Mouse (Mus musculus) embryonic facial prominence, embryonic 14.5 days (tissue): Measurements from ENCODE around the gene Lzts2. TPM values are rescaled to one million over a fixed set of nuclear protein-coding genes. Genes with fewer than 3 reads are reported as not detected.
A peak's percentile ranks its signal among the peaks of the same experiment; 100 is the strongest.

Source experiments
- ATAC-seq: fragments of 200-750 bp; cut with Nextera tagmentation; 2 replicates; pipeline ENCODE4 v1.8.0; 2017; ENCODE audit warnings: low read depth, moderate number of reproducible peaks, moderate TSS enrichment
- DNase-seq: peaks from one replicate; pipeline ENCODE4 v3.0.0-alpha.2; 2015; ENCODE audit warnings: low spot score
- H3K27ac ChIP-seq: fragments of 300-500 bp; sonication (generic); replicated peaks from 2 replicates; pipeline ENCODE4 v1.5.1; 2014; ENCODE audit warnings: low read depth, mild to moderate bottlenecking, low read length, moderate library complexity
- H3K27me3 ChIP-seq: fragments of 300-500 bp; sonication (generic); replicated peaks from 2 replicates; pipeline ENCODE4 v1.6.1; 2014; ENCODE audit warnings: low read length; ENCODE audit not compliant: control insufficient read depth, insufficient read depth
- H3K36me3 ChIP-seq: fragments of 300-500 bp; sonication (generic); 2 replicates; pipeline ENCODE4 v1.6.1; 2014; ENCODE audit warnings: low read length, mixed read lengths; ENCODE audit not compliant: control insufficient read depth, insufficient read depth
- H3K4me1 ChIP-seq: fragments of 300-500 bp; sonication (generic); 2 replicates; pipeline ENCODE4 v1.6.1; 2014; ENCODE audit warnings: antibody characterized with exemption, low read length; ENCODE audit not compliant: control insufficient read depth, insufficient read depth
- H3K4me2 ChIP-seq: fragments of 300-500 bp; sonication (generic); 2 replicates; pipeline ENCODE4 v1.6.1; 2014; ENCODE audit warnings: low read depth, mild to moderate bottlenecking, low read length, moderate library complexity, mixed read lengths
- H3K4me3 ChIP-seq: fragments of 300-500 bp; sonication (generic); 2 replicates; pipeline ENCODE4 v1.5.1; 2014; ENCODE audit warnings: low read depth, mild to moderate bottlenecking, low read length
- H3K9ac ChIP-seq: fragments of 300-500 bp; sonication (generic); 2 replicates; pipeline ENCODE4 v1.6.1; 2014; ENCODE audit warnings: low read depth, mild to moderate bottlenecking, low read length, moderate library complexity, mixed read lengths
- H3K9me3 ChIP-seq: fragments of 300-500 bp; sonication (generic); 2 replicates; pipeline ENCODE4 v1.6.1; 2016; ENCODE audit warnings: low read length; ENCODE audit not compliant: control insufficient read depth
- WGBS: fragments of 180-500 bp; shearing (Covaris S2); extraction: QIAGEN DNeasy Blood & Tissue Kit; methylation state at CpG from one replicate; pipeline ENCODE4 v1.1.7; 2014; 5-methylcytosine and 5-hydroxymethylcytosine counted together
- polyA plus RNA-seq: library from polyadenylated mRNA; unstranded; fragments of >200 nt; fragmentation: Nextera tagmentation; extraction: Ambion mirVana; gene quantifications from 2 replicates; pipeline ENCODE4 v1.2.1, GENCODE M21; 2014

Lzts2 gene
- polyA plus RNA-seq: 51.2 and 56.1 TPM in 2 replicates

GRCm38 (mm10) chr19:45014335-45014971 is at the start of gene Lzts2:
Gene Lzts2, plus strand, starts transcription at chr19:45014414.
- Histone ChIP-seq H3K27me3 (no peaks in the 10 kb centered on the region), H3K9me3 (no peaks in the 10 kb centered on the region), H3K27ac (peak within 1 kb of the TSS; percentile 99), H3K9ac (peak within 1 kb of the TSS; percentile 74), H3K4me3 (peak within 1 kb of the TSS; percentile 63), H3K4me2 (peak within 1 kb of the TSS; percentile 70), H3K4me1 (peaks cover 23% of the 10 kb centered on the region), H3K36me3 (peaks cover 22% of the 10 kb centered on the region)
- 12% methylated on average over 10 of the region's 10 CpGs for WGBS
- ATAC-seq (peak; percentile 9; the same call in 1 of the 2 replicates), DNase-seq (peak; percentile 77)

GRCm38 (mm10) chr19:44965978-44966377 is 48.2 kb upstream of the Lzts2 start:
- Histone ChIP-seq H3K4me1 (no peaks in the 10 kb centered on the region), H3K27me3 (no peaks in the 10 kb centered on the region), H3K9ac (no peak overlapping the region), H3K9me3 (no peaks in the 10 kb centered on the region), H3K27ac (no peak overlapping the region), H3K36me3 (peaks cover 91% of the 10 kb centered on the region), H3K4me2 (no peak overlapping the region), H3K4me3 (no peak overlapping the region)
- DNase-seq: no peak
- no peak for ATAC-seq
- 100% methylated on average over 1 of the region's 1 CpGs for WGBS

DNA sequence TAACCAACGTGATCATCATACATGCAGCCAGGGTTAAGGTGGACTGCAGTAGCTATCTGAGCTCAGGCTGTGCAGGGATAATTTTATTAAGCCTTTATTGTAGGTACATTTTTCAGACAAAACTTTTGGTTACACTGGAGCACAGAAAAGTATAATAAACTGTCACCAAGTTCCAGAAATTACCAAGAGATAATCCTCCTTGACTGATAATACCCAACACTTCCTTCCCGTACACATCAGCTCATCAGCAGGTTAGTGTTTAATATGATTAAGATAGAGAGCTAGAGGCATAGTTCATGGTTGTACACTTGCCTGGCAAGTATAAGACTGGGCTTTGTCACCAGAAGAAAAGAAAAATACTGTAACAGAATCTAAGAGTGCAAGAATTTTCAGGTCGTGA is 45.9 kb upstream of the Lzts2 start:
- H3K4me1 ChIP-seq: no peaks in the 10 kb centered on the region
- no peak for ATAC-seq
- WGBS: 90% methylated on average over 3 of the region's 3 CpGs
- no peak for DNase-seq
- no peak overlapping the region for H3K27ac ChIP-seq
- no peak overlapping the region for H3K4me3 ChIP-seq
- no peak overlapping the region for H3K4me2 ChIP-seq
- H3K36me3 ChIP-seq: peaks cover 92% of the 10 kb centered on the region
- H3K27me3 ChIP-seq: no peaks in the 10 kb centered on the region
- H3K9ac ChIP-seq: no peak overlapping the region
- H3K9me3 ChIP-seq: no peaks in the 10 kb centered on the region

DNA sequence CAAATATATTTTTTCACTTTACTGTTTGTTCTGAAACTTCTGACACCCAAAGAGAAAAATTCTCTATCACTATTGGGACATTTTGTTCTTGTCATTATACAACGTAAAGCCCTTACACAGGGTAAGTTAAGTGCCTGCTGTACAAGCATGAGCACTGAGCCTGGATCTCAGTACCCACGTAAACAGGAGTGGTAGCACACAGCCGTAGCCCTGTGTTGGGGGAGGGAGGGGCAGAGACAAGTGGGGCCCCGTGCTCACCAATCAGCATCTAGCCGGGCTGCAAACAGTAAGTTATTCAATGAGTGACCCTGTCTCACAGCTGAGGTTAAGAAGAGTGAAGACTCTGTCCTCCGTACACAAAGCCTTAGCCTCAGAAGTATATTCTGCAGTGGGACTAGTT is 37.6 kb upstream of the Lzts2 start:
- ATAC-seq: no peak
- 74% methylated on average over 6 of the region's 6 CpGs for WGBS

GRCm38 (mm10) chr19:44977148-44977547 is 37.1 kb upstream of the Lzts2 start:
- peaks cover 97% of the 10 kb centered on the region for H3K36me3 ChIP-seq
- no peaks in the 10 kb centered on the region for H3K4me1 ChIP-seq
- H3K9me3 ChIP-seq: no peaks in the 10 kb centered on the region
- no peak overlapping the region for H3K4me3 ChIP-seq
- H3K4me2 ChIP-seq: no peak overlapping the region
- 83% methylated on average over 6 of the region's 6 CpGs for WGBS
- H3K27me3 ChIP-seq: no peaks in the 10 kb centered on the region
- ATAC-seq (no peak), DNase-seq (no peak)
- H3K27ac ChIP-seq: no peak overlapping the region
- H3K9ac ChIP-seq: no peak overlapping the region

More for the DNA sequence above, 37.6 kb upstream of the Lzts2 start:
- no peak for DNase-seq
- no peak overlapping the region for H3K4me3 ChIP-seq
- no peaks in the 10 kb centered on the region for H3K4me1 ChIP-seq
- no peak overlapping the region for H3K27ac ChIP-seq
- H3K9me3 ChIP-seq: no peaks in the 10 kb centered on the region
- H3K36me3 ChIP-seq: peaks cover 98% of the 10 kb centered on the region
- H3K27me3 ChIP-seq: no peaks in the 10 kb centered on the region
- H3K9ac ChIP-seq: no peak overlapping the region
- no peak overlapping the region for H3K4me2 ChIP-seq

- H3K4me3 ChIP-seq: no peak overlapping the region
- DNase-seq (no peak), ATAC-seq (no peak)
- H3K36me3 ChIP-seq: peaks cover 65% of the 10 kb centered on the region
- WGBS: 79% methylated on average over 2 of the region's 2 CpGs
- no peaks in the 10 kb centered on the region for H3K9me3 ChIP-seq
- no peak overlapping the region for H3K4me2 ChIP-seq
- no peak overlapping the region for H3K27ac ChIP-seq
- H3K9ac ChIP-seq: no peak overlapping the region
- H3K4me1 ChIP-seq: no peaks in the 10 kb centered on the region
- H3K27me3 ChIP-seq: no peaks in the 10 kb centered on the region
Measured at GRCm38 (mm10) chr19:44980787-44981186, 33.4 kb upstream of the Lzts2 start.

DNA sequence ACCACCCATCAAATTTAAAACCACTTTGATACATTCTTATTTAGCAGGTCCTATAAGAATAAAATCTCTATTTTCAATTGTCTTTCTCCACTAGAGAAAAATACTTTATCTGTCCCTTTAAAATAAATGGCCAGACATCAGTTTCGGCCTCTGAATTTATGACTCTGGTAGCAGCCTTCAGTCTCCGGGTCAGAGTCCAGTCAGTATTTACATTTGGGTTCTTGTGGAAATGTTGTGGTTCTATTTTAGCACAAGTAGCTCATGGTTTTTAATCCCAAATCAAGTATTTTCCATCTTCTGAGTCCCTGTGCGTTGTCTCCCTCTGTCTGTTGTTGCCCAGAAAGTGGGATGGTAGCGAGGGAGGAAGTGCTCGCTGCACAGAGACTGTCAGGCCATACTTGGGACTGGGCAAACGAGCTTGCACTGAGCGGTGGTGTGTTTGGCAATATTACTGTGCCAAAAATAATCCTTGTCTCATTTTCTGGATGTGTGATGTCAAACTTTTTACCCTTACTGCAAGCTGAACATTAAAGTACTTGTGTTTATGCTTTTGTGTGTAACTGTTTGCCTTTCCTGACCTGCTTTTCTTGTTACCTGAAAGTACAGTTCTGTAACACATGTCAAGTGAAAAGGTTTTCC is 31.6 kb upstream of the Lzts2 start:
- Histone ChIP-seq H3K9me3 (no peaks in the 10 kb centered on the region), H3K4me2 (no peak overlapping the region)
- ATAC-seq: no peak

DNA sequence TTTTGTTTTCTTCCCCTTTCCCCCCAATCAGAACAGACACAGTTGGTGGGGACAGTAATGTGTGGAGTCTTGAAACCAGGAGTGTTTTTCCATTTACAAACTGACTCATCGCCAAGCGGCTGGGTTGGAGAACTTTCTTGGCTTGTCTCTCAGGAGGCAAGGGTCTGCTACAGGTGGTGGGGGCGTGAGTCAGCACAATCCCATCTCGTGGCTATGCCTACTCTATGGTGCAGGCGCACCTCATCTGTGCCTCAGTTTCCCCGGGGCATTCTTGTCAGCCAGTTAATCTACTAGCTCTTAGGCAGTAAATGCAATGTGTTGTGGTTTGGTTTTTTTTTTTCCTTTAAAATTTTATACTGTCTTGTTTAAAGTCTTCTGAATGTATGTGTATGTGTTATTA is 30.8 kb upstream of the Lzts2 start:
- Histone ChIP-seq H3K4me2 (no peak overlapping the region), H3K4me3 (no peak overlapping the region), H3K27ac (no peak overlapping the region), H3K27me3 (no peaks in the 10 kb centered on the region), H3K9me3 (no peaks in the 10 kb centered on the region), H3K4me1 (peaks cover 2% of the 10 kb centered on the region; the same call in 1 of the 2 replicates), H3K36me3 (peaks cover 40% of the 10 kb centered on the region), H3K9ac (no peak overlapping the region)
- 88% methylated on average over 6 of the region's 6 CpGs for WGBS
- DNase-seq (no peak), ATAC-seq (no peak)

More for the DNA sequence above, 31.6 kb upstream of the Lzts2 start:
- Histone ChIP-seq H3K27me3 (no peaks in the 10 kb centered on the region), H3K4me3 (no peak overlapping the region), H3K27ac (no peak overlapping the region), H3K9ac (no peak overlapping the region), H3K4me1 (no peaks in the 10 kb centered on the region), H3K36me3 (peaks cover 47% of the 10 kb centered on the region)
- 89% methylated on average over 7 of the region's 7 CpGs for WGBS
- DNase-seq: no peak

GRCm38 (mm10) chr19:44984420-44984819 is 29.8 kb upstream of the Lzts2 start:
- Histone ChIP-seq H3K4me1 (peaks cover 6% of the 10 kb centered on the region), H3K4me2 (no peak overlapping the region), H3K9ac (no peak overlapping the region), H3K27ac (no peak overlapping the region), H3K4me3 (no peak overlapping the region), H3K9me3 (no peaks in the 10 kb centered on the region), H3K36me3 (peaks cover 29% of the 10 kb centered on the region), H3K27me3 (no peaks in the 10 kb centered on the region)
- 89% methylated on average over 4 of the region's 4 CpGs for WGBS
- DNase-seq (no peak), ATAC-seq (no peak)
